Mouse (Mus musculus) liver, postnatal 0 days (tissue): Measurements from ENCODE around the gene Stat3.

Source experiments
- CTCF ChIP-seq: sonication (generic); IDR thresholded peaks from 2 replicates; pipeline ENCODE4 v1.5.1; 2016; ENCODE audit warnings: antibody characterized with exemption, low read depth
- EP300 ChIP-seq: IDR thresholded peaks from 2 replicates; pipeline ENCODE4 v1.6.1; 2016; ENCODE audit warnings: antibody characterized with exemption, low read depth, mild to moderate bottlenecking

GRCm38 (mm10) chr11:100838894-100839293 lies 100.4 kb downstream of the Stat3 start:
- TF ChIP-seq CTCF (no peak), EP300 (no peak)
